Mouse (Mus musculus) urinary bladder, postnatal 25 days (tissue): ENCODE data around the gene Net1.
"Not testable (repeated sequence)": the region's sequence is repeated elsewhere in the genome, so short reads cannot be mapped to it uniquely, and the experiment has no call there.

Experiments
- DNase-seq: peaks from one replicate; pipeline ENCODE4 v3.0.0; 2022; ENCODE audit warnings: low spot score

Gene Net1

GRCm38 (mm10) chr13:3890061-3890460 is 28.0 kb downstream of the Net1 start:
- no peak for DNase-seq

- no peak for DNase-seq
These were observed 28.9 kb downstream of the Net1 start for GRCm38 (mm10) chr13:3889111-3889510.

- no peak for DNase-seq
These were observed 31.4 kb downstream of the Net1 start for GRCm38 (mm10) chr13:3886663-3887062.

- DNase-seq, result no peak
These were observed 40.3 kb downstream of the Net1 start for GRCm38 (mm10) chr13:3877679-3878220.

GRCm38 (mm10) chr13:3877185-3877584 is 40.8 kb downstream of the Net1 start:
- DNase-seq, result no peak

- DNase-seq, result no peak
These were observed 41.6 kb downstream of the Net1 start for GRCm38 (mm10) chr13:3876448-3876847.

- no peak for DNase-seq
These were observed 45.2 kb downstream of the Net1 start for GRCm38 (mm10) chr13:3872832-3873231.

- no peak for DNase-seq
These were observed 48.1 kb downstream of the Net1 start for GRCm38 (mm10) chr13:3869901-3870300.

GRCm38 (mm10) chr13:3867158-3867557 is 50.9 kb downstream of the Net1 start:
- no peak for DNase-seq

GRCm38 (mm10) chr13:3866355-3867052 is 51.5 kb downstream of the Net1 start:
- no peak for DNase-seq

GRCm38 (mm10) chr13:3865648-3866354 is 52.2 kb downstream of the Net1 start:
- no peak for DNase-seq

GRCm38 (mm10) chr13:3862922-3863580 is 55.0 kb downstream of the Net1 start:
- no peak for DNase-seq

- DNase-seq, result no peak
These were observed 55.7 kb downstream of the Net1 start for GRCm38 (mm10) chr13:3862325-3862724.

GRCm38 (mm10) chr13:3861251-3861650 is 56.8 kb downstream of the Net1 start:
- DNase-seq, result peak; percentile 2

GRCm38 (mm10) chr13:3856252-3856651 is 61.8 kb downstream of the Net1 start:
- no peak for DNase-seq

GRCm38 (mm10) chr13:3854856-3855255 is 63.2 kb downstream of the Net1 start:
- no peak for DNase-seq

- DNase-seq, result not testable (repeated sequence)
These were observed 64.2 kb downstream of the Net1 start, which contains the start of gene Calm5 for GRCm38 (mm10) chr13:3853648-3854333. TSS of gene Calm5 (plus strand) at chr13:3854173.

GRCm38 (mm10) chr13:3850330-3850729 is 67.7 kb downstream of the Net1 start:
- no peak for DNase-seq

GRCm38 (mm10) chr13:3840662-3841061 is 77.4 kb downstream of the Net1 start:
- DNase-seq, result not testable (repeated sequence)

GRCm38 (mm10) chr13:3837312-3837807 is 80.7 kb downstream of the Net1 start, which contains the start of gene Calm4:
TSS of gene Calm4 (plus strand) at chr13:3837757.
- DNase-seq, result not testable (repeated sequence)

GRCm38 (mm10) chr13:3833644-3834043 is 84.4 kb downstream of the Net1 start:
- not testable (repeated sequence) for DNase-seq

GRCm38 (mm10) chr13:3832450-3832849 is 85.6 kb downstream of the Net1 start:
- no peak for DNase-seq
